Mouse (Mus musculus): ENCODE measurements around the gene Cysltr1.
A peak's percentile ranks its signal among the peaks of the same experiment; 100 is the strongest.

Gene Cysltr1

GRCm38 (mm10) chrX:106603386-106603785, at the start of gene Cysltr1:
TSS of gene Cysltr1 (minus strand) at chrX:106603679.
- no peak for DNase-seq (ENCODE audit: low read depth, low spot score)

GRCm38 (mm10) chrX:106634799-106635541, 31.5 kb upstream of the Cysltr1 start:
- no peak for DNase-seq (ENCODE audit: low read depth, low spot score)

GRCm38 (mm10) chrX:106633543-106633942, 30.1 kb upstream of the Cysltr1 start:
- DNase-seq (ENCODE audit: low read depth, low spot score): no peak

- DNase-seq (ENCODE audit: low read depth, low spot score): no peak
These were observed 25.0 kb upstream of the Cysltr1 start for GRCm38 (mm10) chrX:106628514-106628913.

- DNase-seq (ENCODE audit: low read depth, low spot score): peak; percentile 7
These were observed 20.2 kb upstream of the Cysltr1 start for GRCm38 (mm10) chrX:106623667-106624066.

- no peak for DNase-seq (ENCODE audit: low read depth, low spot score)
These were observed 19.0 kb upstream of the Cysltr1 start for GRCm38 (mm10) chrX:106622512-106622911.

- DNase-seq (ENCODE audit: low read depth, low spot score): no peak
These were observed 763 bp downstream of the Cysltr1 start for GRCm38 (mm10) chrX:106602574-106603258.

- no peak for DNase-seq (ENCODE audit: low read depth, low spot score)
These were observed 7.6 kb downstream of the Cysltr1 start for GRCm38 (mm10) chrX:106595904-106596303.

- DNase-seq (ENCODE audit: low read depth, low spot score): no peak
These were observed 9.6 kb downstream of the Cysltr1 start for GRCm38 (mm10) chrX:106593914-106594313.

GRCm38 (mm10) chrX:106582886-106583285, 20.6 kb downstream of the Cysltr1 start, which contains the start of gene Gm5127:
TSS of gene Gm5127 (plus strand) at chrX:106583186.
- DNase-seq (ENCODE audit: low read depth, low spot score): peak; percentile 30

- DNase-seq (ENCODE audit: low read depth, low spot score): peak; percentile 38
These were observed 21.3 kb downstream of the Cysltr1 start for GRCm38 (mm10) chrX:106582197-106582596.

- DNase-seq (ENCODE audit: low read depth, low spot score): no peak
These were observed 23.1 kb downstream of the Cysltr1 start for GRCm38 (mm10) chrX:106580410-106580809.

GRCm38 (mm10) chrX:106578966-106579365, 24.5 kb downstream of the Cysltr1 start:
- peak; percentile 52 for DNase-seq (ENCODE audit: low read depth, low spot score)

- DNase-seq (ENCODE audit: low read depth, low spot score): no peak
These were observed 48.0 kb downstream of the Cysltr1 start for GRCm38 (mm10) chrX:106555457-106555856.

GRCm38 (mm10) chrX:106536359-106536758, 67.1 kb downstream of the Cysltr1 start:
- DNase-seq (ENCODE audit: low read depth, low spot score): no peak
